Mouse (Mus musculus) small intestine, adult 2 months (tissue): ENCODE measurements around the gene Plekho1.

Experiments used
- CTCF ChIP-seq: fragments of 200-500 bp; IDR thresholded peaks from 2 replicates; pipeline ENCODE4 v1.5.1; 2012; ENCODE audit warnings: low read depth, mild to moderate bottlenecking, control low read depth, inconsistent platforms, low read length, moderate library complexity, mixed read lengths; ENCODE audit not compliant: insufficient replicate concordance, insufficient read length; ENCODE audit errors: extremely low read depth
- POLR2A ChIP-seq: fragments of 200-500 bp; IDR thresholded peaks from 2 replicates; pipeline ENCODE4 v1.6.1; 2012; ENCODE audit warnings: low read depth, mild to moderate bottlenecking, control low read depth, inconsistent platforms, low read length, moderate library complexity

DNA sequence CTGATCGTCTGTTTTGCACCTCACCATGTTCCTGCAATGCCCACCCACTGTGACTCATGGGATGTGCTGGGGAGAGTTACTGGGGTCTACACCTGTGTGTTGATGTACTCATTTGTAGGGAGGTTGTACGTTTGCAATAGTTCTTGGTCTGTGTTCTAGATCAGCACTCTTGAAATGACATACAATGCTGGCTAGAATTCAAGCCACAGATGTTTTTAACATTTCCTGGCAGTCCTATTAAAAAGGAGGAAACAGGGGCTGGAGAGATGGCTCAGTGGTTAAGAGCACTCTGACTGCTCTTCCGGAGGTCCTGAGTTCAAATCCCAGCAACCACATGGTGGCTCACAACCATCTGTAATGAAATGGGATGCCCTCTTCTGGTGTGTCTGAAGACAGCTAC lies 42.3 kb downstream of the Plekho1 start:
- no peak for TF ChIP-seq CTCF
- TF ChIP-seq POLR2A, result no peak
